In genomic region chr10:124163441-124163840, GRCm38 (mm10) we compare ENCODE assay signal across 21 mouse cellular contexts.
A peak's percentile ranks its signal among the peaks of the same experiment; 100 is the strongest.
DNase-seq lines count a peak whose midpoint lies in the region; ATAC-seq lines count a peak whose summit lies in the region.
"Had no signal": no experiment of that assay in that cellular context is flagged by ENCODE, and none has a peak within 500 bp of the region (broad histone marks: within the 10 kb centered on the region; RNA-seq: fewer than 3 reads in every experiment).

No protein-coding gene starts in this region.

- H3K4me3 ChIP-seq in hindbrain, embryonic 14.5 days (replicated peaks; ENCODE audit: low read length) = no peak overlapping the region
- H3K4me3 ChIP-seq in hindbrain, embryonic 12.5 days = no peak overlapping the region
- no peak overlapping the region for H3K4me3 ChIP-seq in midbrain, embryonic 13.5 days (replicated peaks)
- H3K4me3 ChIP-seq: embryonic facial prominence, embryonic 13.5 days; forebrain, embryonic 15.5 days; heart, embryonic 13.5 days; hindbrain, embryonic 15.5 days had no signal

- peak; percentile 13 to 14 for DNase-seq in cerebellum, postnatal 10 days
- no peak for DNase-seq in cerebellum, postnatal 25 days
- peak; percentile 28 for DNase-seq in hindbrain, embryonic 14.5 days (ENCODE audit: low spot score)
- peak; percentile 22 for DNase-seq in Muller cell, postnatal 12 days (ENCODE audit: inconsistent ontology term)
- peak; percentile 80 for DNase-seq in retina, postnatal 1 day
- DNase-seq: adrenal gland, postnatal 10 days; B cell, adult 2 months; cerebellum, adult 11-12 months; cerebellum, adult 9-10 months; embryo, embryonic 11 days; gastrocnemius, postnatal 36 days; heart, adult 11 months; heart, postnatal 36 days had no signal

- H3K27me3 ChIP-seq in hindbrain, embryonic 14.5 days (ENCODE audit: control insufficient read depth, insufficient read depth, low read length) = no peaks in the 10 kb centered on the region
- no peaks in the 10 kb centered on the region for H3K27me3 ChIP-seq in hindbrain, embryonic 12.5 days
- H3K27me3 ChIP-seq in midbrain, embryonic 13.5 days = no peaks in the 10 kb centered on the region
- H3K27me3 ChIP-seq: embryonic facial prominence, embryonic 13.5 days; forebrain, embryonic 15.5 days; heart, embryonic 13.5 days; hindbrain, embryonic 15.5 days had no signal

- no peaks in the 10 kb centered on the region for H3K4me1 ChIP-seq in hindbrain, embryonic 14.5 days (replicated peaks; ENCODE audit: control insufficient read depth, insufficient read depth, low read length)
- H3K4me1 ChIP-seq in hindbrain, embryonic 12.5 days = no peaks in the 10 kb centered on the region
- H3K4me1 ChIP-seq in midbrain, embryonic 13.5 days (replicated peaks) = no peaks in the 10 kb centered on the region
- H3K4me1 ChIP-seq: embryonic facial prominence, embryonic 13.5 days; forebrain, embryonic 15.5 days; heart, embryonic 13.5 days; hindbrain, embryonic 15.5 days had no signal

- no peak for ATAC-seq in hindbrain, embryonic 14.5 days (ENCODE audit: low FRiP score)
- ATAC-seq in hindbrain, embryonic 12.5 days (ENCODE audit: low FRiP score) = no peak
- no peak for ATAC-seq in midbrain, embryonic 13.5 days
- ATAC-seq: CD4-positive, CD25-positive, alpha-beta regulatory T cell, adult 4 months; forebrain, embryonic 15.5 days had no signal

- H3K4me2 ChIP-seq in hindbrain, embryonic 14.5 days (replicated peaks) = no peak overlapping the region
- no peak overlapping the region for H3K4me2 ChIP-seq in hindbrain, embryonic 12.5 days (replicated peaks)
- H3K4me2 ChIP-seq in midbrain, embryonic 13.5 days (replicated peaks) = no peak overlapping the region
- H3K4me2 ChIP-seq: embryonic facial prominence, embryonic 13.5 days; forebrain, embryonic 15.5 days; heart, embryonic 13.5 days; hindbrain, embryonic 15.5 days had no signal

- H3K9ac ChIP-seq in hindbrain, embryonic 14.5 days = no peak overlapping the region
- H3K9ac ChIP-seq in hindbrain, embryonic 12.5 days = no peak overlapping the region
- H3K9ac ChIP-seq in midbrain, embryonic 13.5 days (replicated peaks) = no peak overlapping the region
- H3K9ac ChIP-seq: embryonic facial prominence, embryonic 13.5 days; forebrain, embryonic 15.5 days; heart, embryonic 13.5 days; hindbrain, embryonic 15.5 days had no signal

- H3K9me3 ChIP-seq in hindbrain, embryonic 14.5 days (ENCODE audit: control insufficient read depth, low read length) = no peaks in the 10 kb centered on the region
- no peaks in the 10 kb centered on the region for H3K9me3 ChIP-seq in hindbrain, embryonic 12.5 days (replicated peaks)
- H3K9me3 ChIP-seq in midbrain, embryonic 13.5 days = no peaks in the 10 kb centered on the region
- H3K9me3 ChIP-seq: embryonic facial prominence, embryonic 13.5 days; forebrain, embryonic 15.5 days; heart, embryonic 13.5 days; hindbrain, embryonic 15.5 days had no signal

- H3K36me3 ChIP-seq in hindbrain, embryonic 14.5 days (replicated peaks; ENCODE audit: control insufficient read depth, insufficient read depth) = no peaks in the 10 kb centered on the region
- H3K36me3 ChIP-seq in hindbrain, embryonic 12.5 days = no peaks in the 10 kb centered on the region
- H3K36me3 ChIP-seq in midbrain, embryonic 13.5 days = no peaks in the 10 kb centered on the region
- H3K36me3 ChIP-seq: embryonic facial prominence, embryonic 13.5 days; forebrain, embryonic 15.5 days; G1E; heart, embryonic 13.5 days; hindbrain, embryonic 15.5 days had no signal

- WGBS in hindbrain, embryonic 14.5 days = 68% methylated on average over 7 of the region's 7 CpGs
- WGBS in hindbrain, embryonic 12.5 days = 76% methylated on average over 7 of the region's 7 CpGs
- WGBS in midbrain, embryonic 13.5 days = 83% methylated on average over 7 of the region's 7 CpGs

- H3K27ac ChIP-seq in hindbrain, embryonic 14.5 days = no peak overlapping the region
- H3K27ac ChIP-seq in hindbrain, embryonic 12.5 days = no peak overlapping the region
- no peak overlapping the region for H3K27ac ChIP-seq in midbrain, embryonic 13.5 days
- H3K27ac ChIP-seq: embryonic facial prominence, embryonic 13.5 days; forebrain, embryonic 15.5 days; heart, embryonic 13.5 days; hindbrain, embryonic 15.5 days had no signal

Comparison
In these comparisons a context has a peak if more than half of its experiments do, and no peak if none do; other contexts are left out.
1. DNase-seq: peak in cerebellum, postnatal 10 days (2 of 2), hindbrain, embryonic 14.5 days (single experiment), Muller cell, postnatal 12 days (single experiment) and retina, postnatal 1 day (single experiment); none in cerebellum, postnatal 25 days (0 of 2).